Mouse (Mus musculus): ENCODE measurements around the gene Sytl3. TPM values are rescaled to one million over a fixed set of nuclear protein-coding genes. Genes with fewer than 3 reads are reported as not detected.
"Not testable (repeated sequence)": the region's sequence is repeated elsewhere in the genome, so short reads cannot be mapped to it uniquely, and the experiment has no call there.

The Sytl3 gene
- polyA plus RNA-seq, 1 experiment from 2014 or later, result 0.15 TPM

- H3K27me3 ChIP-seq (ENCODE audit: control insufficient read depth, insufficient read depth, low read length); H3K9ac ChIP-seq (ENCODE audit: low read depth, low read length); H3K9me3 ChIP-seq (ENCODE audit: control insufficient read depth, low read length); H3K4me1 ChIP-seq (replicated peaks; ENCODE audit: control insufficient read depth, insufficient read depth, low read length); H3K27ac ChIP-seq (ENCODE audit: low read depth, low read length); H3K36me3 ChIP-seq (ENCODE audit: control insufficient read depth, insufficient read depth, low read length); H3K4me3 ChIP-seq (ENCODE audit: low read depth, low read length); H3K4me2 ChIP-seq (replicated peaks; ENCODE audit: low read depth, low read length): not testable (repeated sequence)
- WGBS, result 67% methylated on average over 2 of the region's 4 CpGs
- DNase-seq (ENCODE audit: low spot score), result peak; percentile 38
- ATAC-seq (ENCODE audit: low FRiP score), result peak; percentile 43; the same call in 1 of the 2 replicates
Measured at GRCm38 (mm10) chr17:6697224-6697775, 38.4 kb downstream of the Sytl3 start.

GRCm38 (mm10) chr17:6699502-6699901, 40.6 kb downstream of the Sytl3 start:
- H3K4me1 ChIP-seq (replicated peaks; ENCODE audit: control insufficient read depth, insufficient read depth, low read length); DNase-seq (ENCODE audit: low spot score); H3K27me3 ChIP-seq (ENCODE audit: control insufficient read depth, insufficient read depth, low read length); H3K9ac ChIP-seq (ENCODE audit: low read depth, low read length); H3K4me3 ChIP-seq (ENCODE audit: low read depth, low read length); ATAC-seq (ENCODE audit: low FRiP score); H3K36me3 ChIP-seq (ENCODE audit: control insufficient read depth, insufficient read depth, low read length); H3K4me2 ChIP-seq (replicated peaks; ENCODE audit: low read depth, low read length); H3K9me3 ChIP-seq (ENCODE audit: control insufficient read depth, low read length); H3K27ac ChIP-seq (ENCODE audit: low read depth, low read length): not testable (repeated sequence)
- 93% methylated on average over 8 of the region's 9 CpGs for WGBS

DNA sequence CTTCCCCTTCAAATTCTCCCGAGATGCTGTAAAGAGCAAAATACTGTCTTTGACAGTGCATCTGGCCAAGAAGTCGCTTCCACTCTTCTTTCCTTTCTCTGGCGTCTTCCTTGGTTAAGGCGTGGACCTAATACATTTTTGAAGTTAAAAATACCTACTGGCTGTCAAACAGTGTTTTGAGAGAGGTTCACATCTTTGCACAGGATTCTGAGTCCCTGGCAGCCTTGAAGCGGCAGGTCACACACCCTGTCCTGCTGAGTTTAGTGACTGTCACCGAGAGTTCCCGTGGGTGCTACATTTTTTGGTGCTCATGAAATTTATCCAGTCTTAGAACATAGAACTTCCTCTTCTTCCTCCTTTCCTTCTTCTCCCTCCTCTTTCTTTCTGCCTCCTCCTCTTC, 41.2 kb downstream of the Sytl3 start:
- H3K4me3 ChIP-seq (ENCODE audit: low read depth, low read length); ATAC-seq (ENCODE audit: low FRiP score); H3K9me3 ChIP-seq (ENCODE audit: control insufficient read depth, low read length); H3K4me1 ChIP-seq (replicated peaks; ENCODE audit: control insufficient read depth, insufficient read depth, low read length); H3K9ac ChIP-seq (ENCODE audit: low read depth, low read length); DNase-seq (ENCODE audit: low spot score); H3K27me3 ChIP-seq (ENCODE audit: control insufficient read depth, insufficient read depth, low read length); H3K4me2 ChIP-seq (replicated peaks; ENCODE audit: low read depth, low read length); H3K36me3 ChIP-seq (ENCODE audit: control insufficient read depth, insufficient read depth, low read length); H3K27ac ChIP-seq (ENCODE audit: low read depth, low read length): not testable (repeated sequence)
- 79% methylated on average over 4 of the region's 7 CpGs for WGBS

DNA sequence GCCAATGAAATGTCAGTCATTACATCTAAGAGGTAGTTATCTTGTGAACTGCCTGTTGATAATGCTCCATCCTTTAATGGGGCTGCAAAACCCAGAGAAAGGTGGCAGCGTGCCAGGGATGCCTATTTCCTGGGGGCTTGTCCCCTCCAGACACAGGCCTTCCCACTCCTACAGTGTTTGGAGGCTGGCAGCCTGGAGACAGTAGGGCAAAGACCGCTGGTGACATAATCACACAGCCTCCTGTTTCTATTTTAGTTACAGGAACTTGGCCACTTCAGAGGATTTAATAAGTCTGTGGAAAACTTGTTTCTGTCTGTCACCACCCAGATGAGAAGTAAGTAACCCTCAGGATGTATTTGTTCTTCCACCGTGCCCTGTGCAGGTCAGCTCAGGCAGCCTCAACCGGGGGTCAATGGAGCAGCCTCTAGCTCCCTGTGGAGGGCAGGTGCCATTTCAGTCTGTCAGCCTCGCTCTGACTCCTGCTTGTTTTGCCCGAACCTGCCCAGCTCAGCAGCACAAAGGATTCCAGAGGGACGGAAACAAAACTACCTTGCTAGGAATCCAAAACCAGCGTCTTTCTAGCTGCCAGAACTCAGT, 43.8 kb downstream of the Sytl3 start:
- 0 out of 2 replicates have a peak, but pooled peaks have one; percentile 43 for ATAC-seq (ENCODE audit: low FRiP score)
- H3K4me3 ChIP-seq (ENCODE audit: low read depth, low read length); H3K4me2 ChIP-seq (replicated peaks; ENCODE audit: low read depth, low read length); H3K27ac ChIP-seq (ENCODE audit: low read depth, low read length); H3K4me1 ChIP-seq (replicated peaks; ENCODE audit: control insufficient read depth, insufficient read depth, low read length); H3K36me3 ChIP-seq (ENCODE audit: control insufficient read depth, insufficient read depth, low read length); H3K27me3 ChIP-seq (ENCODE audit: control insufficient read depth, insufficient read depth, low read length); H3K9me3 ChIP-seq (ENCODE audit: control insufficient read depth, low read length); H3K9ac ChIP-seq (ENCODE audit: low read depth, low read length); DNase-seq (ENCODE audit: low spot score): not testable (repeated sequence)
- 34% methylated on average over 2 of the region's 8 CpGs for WGBS

DNA sequence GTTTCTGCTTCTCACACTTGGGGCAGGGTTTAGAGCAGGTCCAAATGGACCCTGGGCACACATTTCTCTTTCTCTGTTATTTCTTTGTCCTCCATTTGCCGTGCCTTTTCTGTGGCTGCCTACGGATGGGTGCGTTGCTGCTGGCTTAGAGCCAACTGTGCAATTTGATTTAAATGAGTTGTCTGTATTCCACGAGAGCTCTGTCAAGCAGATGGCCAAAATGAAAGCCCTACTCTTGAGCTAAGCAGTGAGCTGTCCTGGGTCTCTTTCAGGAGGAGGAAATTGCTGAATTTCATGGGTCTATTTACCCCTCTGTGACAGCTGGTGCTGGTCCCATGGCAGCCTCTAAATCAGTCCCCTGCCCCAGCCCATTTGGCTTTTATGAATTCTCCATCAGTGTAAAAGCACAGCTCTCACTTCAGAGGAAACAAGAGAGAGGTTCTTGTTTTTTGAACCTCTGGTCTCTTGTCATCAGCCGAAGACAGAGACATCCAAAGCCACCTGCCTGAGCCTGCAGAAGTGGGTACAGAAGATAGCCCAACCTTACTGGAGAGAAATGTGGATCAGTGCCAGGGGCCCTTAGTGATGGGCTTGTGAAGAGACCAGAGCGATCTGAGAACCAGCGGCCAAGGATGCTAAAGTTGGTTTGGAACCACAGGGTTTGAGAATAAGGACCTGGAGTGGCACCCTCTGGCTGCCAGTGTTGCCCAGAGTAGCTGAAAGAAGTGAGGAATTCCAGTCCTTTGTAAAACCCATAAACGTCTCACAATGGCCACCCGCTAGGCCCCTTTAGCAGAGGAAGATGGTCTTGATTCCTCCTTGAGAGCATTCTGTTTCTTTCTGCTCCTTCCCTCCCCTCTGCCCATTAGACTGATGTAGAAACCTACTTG, 44.7 kb downstream of the Sytl3 start:
- not testable (repeated sequence) for H3K4me2 ChIP-seq (replicated peaks; ENCODE audit: low read depth, low read length); H3K27me3 ChIP-seq (ENCODE audit: control insufficient read depth, insufficient read depth, low read length); H3K4me1 ChIP-seq (replicated peaks; ENCODE audit: control insufficient read depth, insufficient read depth, low read length); H3K27ac ChIP-seq (ENCODE audit: low read depth, low read length); DNase-seq (ENCODE audit: low spot score); H3K9me3 ChIP-seq (ENCODE audit: control insufficient read depth, low read length); H3K9ac ChIP-seq (ENCODE audit: low read depth, low read length); H3K4me3 ChIP-seq (ENCODE audit: low read depth, low read length); H3K36me3 ChIP-seq (ENCODE audit: control insufficient read depth, insufficient read depth, low read length)
- 54% methylated on average over 6 of the region's 9 CpGs for WGBS
- ATAC-seq (ENCODE audit: low FRiP score), result peak; percentile 87

- H3K27me3 ChIP-seq (ENCODE audit: control insufficient read depth, insufficient read depth, low read length); H3K9ac ChIP-seq (ENCODE audit: low read depth, low read length); H3K4me1 ChIP-seq (replicated peaks; ENCODE audit: control insufficient read depth, insufficient read depth, low read length); H3K9me3 ChIP-seq (ENCODE audit: control insufficient read depth, low read length); H3K27ac ChIP-seq (ENCODE audit: low read depth, low read length); H3K4me2 ChIP-seq (replicated peaks; ENCODE audit: low read depth, low read length); ATAC-seq (ENCODE audit: low FRiP score); H3K4me3 ChIP-seq (ENCODE audit: low read depth, low read length); H3K36me3 ChIP-seq (ENCODE audit: control insufficient read depth, insufficient read depth, low read length); DNase-seq (ENCODE audit: low spot score): not testable (repeated sequence)
- WGBS, result 80% methylated on average over 2 of the region's 5 CpGs
Measured at GRCm38 (mm10) chr17:6706448-6706847, 47.6 kb downstream of the Sytl3 start.

DNA sequence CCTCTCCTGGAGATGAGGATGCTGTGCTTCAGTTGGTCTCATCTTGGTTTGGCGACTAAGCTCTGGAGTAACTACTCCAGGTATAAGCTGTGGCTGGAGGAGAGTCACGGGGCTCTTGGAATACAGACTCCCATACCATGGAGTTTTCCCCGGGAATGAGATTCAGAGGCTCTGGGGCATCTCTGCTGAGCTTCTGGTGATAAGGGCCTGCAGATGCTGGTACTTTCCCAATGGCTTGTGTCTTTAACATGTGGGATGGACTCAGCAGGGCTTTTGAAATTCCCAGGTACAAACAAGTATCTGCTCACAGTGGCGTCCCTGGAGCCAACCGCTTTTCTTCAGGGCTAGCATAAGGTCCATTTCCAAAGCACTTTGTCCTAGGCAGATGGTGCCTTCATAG, 48.5 kb downstream of the Sytl3 start:
- 92% methylated on average over 5 of the region's 5 CpGs for WGBS
- DNase-seq (ENCODE audit: low spot score); H3K4me2 ChIP-seq (replicated peaks; ENCODE audit: low read depth, low read length); H3K27me3 ChIP-seq (ENCODE audit: control insufficient read depth, insufficient read depth, low read length); H3K27ac ChIP-seq (ENCODE audit: low read depth, low read length); H3K36me3 ChIP-seq (ENCODE audit: control insufficient read depth, insufficient read depth, low read length); H3K4me3 ChIP-seq (ENCODE audit: low read depth, low read length); H3K4me1 ChIP-seq (replicated peaks; ENCODE audit: control insufficient read depth, insufficient read depth, low read length); ATAC-seq (ENCODE audit: low FRiP score); H3K9ac ChIP-seq (ENCODE audit: low read depth, low read length); H3K9me3 ChIP-seq (ENCODE audit: control insufficient read depth, low read length): not testable (repeated sequence)

DNA sequence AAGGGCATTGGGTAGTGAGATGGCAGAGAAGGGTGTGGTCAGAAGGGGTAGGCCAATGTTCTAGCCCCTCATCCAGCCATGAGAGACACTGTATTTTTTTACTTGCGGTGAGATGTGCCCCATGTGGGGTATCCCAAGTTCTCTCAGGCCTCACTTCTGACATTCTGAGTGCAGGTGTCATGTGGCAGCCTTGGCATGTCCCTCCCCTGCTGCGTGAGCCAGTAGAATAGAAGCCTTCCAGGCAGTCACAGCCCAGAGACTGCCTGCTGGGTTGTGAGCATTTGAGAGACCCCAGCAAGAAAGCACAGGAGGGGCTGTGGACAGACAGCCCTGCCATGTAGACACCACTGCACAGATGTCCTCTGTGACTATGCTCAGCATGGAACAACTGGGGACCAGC, 49.3 kb downstream of the Sytl3 start:
- not testable (repeated sequence) for H3K9me3 ChIP-seq (ENCODE audit: control insufficient read depth, low read length); H3K9ac ChIP-seq (ENCODE audit: low read depth, low read length); H3K36me3 ChIP-seq (ENCODE audit: control insufficient read depth, insufficient read depth, low read length); ATAC-seq (ENCODE audit: low FRiP score); H3K27ac ChIP-seq (ENCODE audit: low read depth, low read length); DNase-seq (ENCODE audit: low spot score); H3K4me3 ChIP-seq (ENCODE audit: low read depth, low read length); H3K27me3 ChIP-seq (ENCODE audit: control insufficient read depth, insufficient read depth, low read length); H3K4me1 ChIP-seq (replicated peaks; ENCODE audit: control insufficient read depth, insufficient read depth, low read length); H3K4me2 ChIP-seq (replicated peaks; ENCODE audit: low read depth, low read length)
- 74% methylated on average over 2 of the region's 2 CpGs for WGBS

All from hindbrain, embryonic 11.5 days (tissue).